Mouse (Mus musculus): Measurements from ENCODE around the gene Stard5. TPM values are rescaled to one million over a fixed set of nuclear protein-coding genes. Genes with fewer than 3 reads are reported as not detected.

Stard5 gene
- polyA plus RNA-seq, 1 experiment from 2014 or later: 67.7 TPM

- H3K27ac ChIP-seq (ENCODE audit: low read length): no peak overlapping the region
- H3K4me1 ChIP-seq (ENCODE audit: control insufficient read depth, insufficient read depth, low read length): no peaks in the 10 kb centered on the region
- no peak overlapping the region for H3K9ac ChIP-seq (ENCODE audit: low read depth, low read length)
- H3K4me3 ChIP-seq (ENCODE audit: low read length): no peak overlapping the region
- WGBS: 75% methylated on average over 6 of the region's 6 CpGs
- no peaks in the 10 kb centered on the region for H3K9me3 ChIP-seq (ENCODE audit: control insufficient read depth, low read length)
- ATAC-seq: no peak
- H3K4me2 ChIP-seq (ENCODE audit: low read depth, low read length): no peak overlapping the region
- H3K27me3 ChIP-seq (replicated peaks; ENCODE audit: control insufficient read depth, insufficient read depth, low read length): no peaks in the 10 kb centered on the region
- no peaks in the 10 kb centered on the region for H3K36me3 ChIP-seq (ENCODE audit: control insufficient read depth, insufficient read depth, low read length)
Measured at GRCm38 (mm10) chr7:83699066-83699745, 67.4 kb downstream of the Stard5 start.

Other genes with a start within 250 kb of the Stard5 start
- 1.0 and 1.5 TPM in 2 replicates for gene Tmc3, start 47.0 kb upstream of the Stard5 start, polyA plus RNA-seq (2015; fragmentation: Nextera tagmentation; extraction: Ambion mirVana)
- gene Il16, start 113.8 kb downstream of the Stard5 start, polyA plus RNA-seq (2015; fragmentation: Nextera tagmentation; extraction: Ambion mirVana): 4.3 and 4.9 TPM in 2 replicates
- 0.13 TPM in 1 of 2 replicates, not detected in the other for gene Cfap161, start 162.9 kb downstream of the Stard5 start, polyA plus RNA-seq (2015; fragmentation: Nextera tagmentation; extraction: Ambion mirVana)

All from intestine, embryonic 16.5 days (tissue).